Mouse (Mus musculus) intestine, embryonic 16.5 days (tissue): ENCODE results near the gene Rufy2. TPM values are rescaled to one million over a fixed set of nuclear protein-coding genes. Genes with fewer than 3 reads are reported as not detected.

Source experiments
- ATAC-seq: fragments of 200-750 bp; cut with Nextera tagmentation; 2 replicates; pipeline ENCODE4 v1.8.0; 2017; ENCODE audit warnings: moderate TSS enrichment, moderate library complexity
- H3K27ac ChIP-seq: fragments of 300-500 bp; sonication (generic); 2 replicates; pipeline ENCODE4 v1.5.1; 2014; ENCODE audit warnings: mild to moderate bottlenecking, low read length
- H3K27me3 ChIP-seq: fragments of 300-500 bp; sonication (generic); replicated peaks from 2 replicates; pipeline ENCODE4 v1.6.1; 2014; ENCODE audit warnings: low read length, control low read depth, mixed read lengths; ENCODE audit not compliant: control insufficient read depth, insufficient read depth
- H3K36me3 ChIP-seq: fragments of 300-500 bp; sonication (generic); 2 replicates; pipeline ENCODE4 v1.6.1; 2014; ENCODE audit warnings: low read length, control low read depth; ENCODE audit not compliant: control insufficient read depth, insufficient read depth
- H3K4me1 ChIP-seq: fragments of 300-500 bp; sonication (generic); 2 replicates; pipeline ENCODE4 v1.6.1; 2014; ENCODE audit warnings: low read length, control low read depth, mixed read lengths; ENCODE audit not compliant: control insufficient read depth, insufficient read depth
- H3K4me2 ChIP-seq: fragments of 300-500 bp; sonication (generic); 2 replicates; pipeline ENCODE4 v1.6.1; 2014; ENCODE audit warnings: low read depth, low read length, control low read depth
- H3K4me3 ChIP-seq: fragments of 300-500 bp; sonication (generic); 2 replicates; pipeline ENCODE4 v1.5.1; 2014; ENCODE audit warnings: mild to moderate bottlenecking, low read length
- H3K9ac ChIP-seq: fragments of 300-500 bp; sonication (generic); 2 replicates; pipeline ENCODE4 v1.6.1; 2014; ENCODE audit warnings: low read depth, low read length
- H3K9me3 ChIP-seq: fragments of 300-500 bp; sonication (generic); 2 replicates; pipeline ENCODE4 v1.6.1; 2016; ENCODE audit warnings: low read length, control low read depth; ENCODE audit not compliant: control insufficient read depth
- WGBS: fragments of 180-500 bp; shearing (Covaris S2); extraction: QIAGEN DNeasy Blood & Tissue Kit; methylation state at CpG from one replicate; pipeline ENCODE4 v1.1.7; 2014; 5-methylcytosine and 5-hydroxymethylcytosine counted together
- polyA plus RNA-seq: library from polyadenylated mRNA; unstranded; fragments of >200 nt; fragmentation: Nextera tagmentation; extraction: Ambion mirVana; gene quantifications from 2 replicates; pipeline ENCODE4 v1.2.1, GENCODE M21; 2015

Gene Rufy2
- polyA plus RNA-seq, 1 experiment from 2014 or later, result 19.6 TPM

GRCm38 (mm10) chr10:63054586-63054985 is 74.6 kb downstream of the Rufy2 start:
- Histone ChIP-seq H3K27ac (no peak overlapping the region), H3K4me3 (no peak overlapping the region), H3K36me3 (no peaks in the 10 kb centered on the region), H3K4me2 (no peak overlapping the region), H3K4me1 (peaks cover 2% of the 10 kb centered on the region), H3K9ac (no peak overlapping the region), H3K27me3 (no peaks in the 10 kb centered on the region), H3K9me3 (no peaks in the 10 kb centered on the region)
- no peak for ATAC-seq
- 68% methylated on average over 2 of the region's 2 CpGs for WGBS

- no peaks in the 10 kb centered on the region for H3K9me3 ChIP-seq
- H3K4me1 ChIP-seq, result peaks cover 6% of the 10 kb centered on the region
- H3K36me3 ChIP-seq, result no peaks in the 10 kb centered on the region
- ATAC-seq, result peak; percentile 76
- H3K4me3 ChIP-seq, result no peak overlapping the region
- H3K27me3 ChIP-seq, result no peaks in the 10 kb centered on the region
- 0 out of 2 replicates have a peak overlapping the region, but pooled peaks have one; percentile 17 for H3K4me2 ChIP-seq
- H3K9ac ChIP-seq, result no peak overlapping the region
- H3K27ac ChIP-seq, result no peak overlapping the region
- WGBS, result 31% methylated on average over 24 of the region's 24 CpGs
Measured at GRCm38 (mm10) chr10:63056966-63057750, 77.1 kb downstream of the Rufy2 start.

GRCm38 (mm10) chr10:63059862-63060261 is 79.8 kb downstream of the Rufy2 start, which contains the start of gene Pbld1:
Gene Pbld1 (plus strand): TSS chr10:63060162.
- Histone ChIP-seq H3K27me3 (no peaks in the 10 kb centered on the region), H3K4me1 (peaks cover 6% of the 10 kb centered on the region), H3K9ac (no peak within 1 kb of the TSS), H3K4me3 (no peak within 1 kb of the TSS), H3K4me2 (no peak within 1 kb of the TSS), H3K27ac (no peak within 1 kb of the TSS), H3K9me3 (no peaks in the 10 kb centered on the region), H3K36me3 (no peaks in the 10 kb centered on the region)
- ATAC-seq, result no peak
- WGBS, result 79% methylated on average over 2 of the region's 2 CpGs

- peak; percentile 26; the same call in 1 of the 2 replicates for ATAC-seq
- H3K27ac ChIP-seq, result no peak overlapping the region
- no peaks in the 10 kb centered on the region for H3K27me3 ChIP-seq
Measured at GRCm38 (mm10) chr10:63060406-63060805, 80.4 kb downstream of the Rufy2 start.

GRCm38 (mm10) chr10:63061266-63061665 is 81.2 kb downstream of the Rufy2 start:
- 0 out of 2 replicates have a peak, but pooled peaks have one; percentile 10 for ATAC-seq
- 61% methylated on average over 12 of the region's 12 CpGs for WGBS

More at GRCm38 (mm10) chr10:63060406-63060805, 80.4 kb downstream of the Rufy2 start:
- Histone ChIP-seq H3K4me2 (no peak overlapping the region), H3K9me3 (no peaks in the 10 kb centered on the region), H3K4me1 (peaks cover 6% of the 10 kb centered on the region), H3K4me3 (no peak overlapping the region), H3K36me3 (no peaks in the 10 kb centered on the region), H3K9ac (no peak overlapping the region)
- WGBS, result 51% methylated on average over 11 of the region's 11 CpGs

GRCm38 (mm10) chr10:63062696-63063095 is 82.7 kb downstream of the Rufy2 start:
- 88% methylated on average over 5 of the region's 5 CpGs for WGBS
- Histone ChIP-seq H3K9ac (no peak overlapping the region), H3K4me3 (no peak overlapping the region), H3K9me3 (no peaks in the 10 kb centered on the region), H3K36me3 (no peaks in the 10 kb centered on the region), H3K4me1 (peaks cover 7% of the 10 kb centered on the region; the same call in 1 of the 2 replicates), H3K4me2 (no peak overlapping the region), H3K27ac (no peak overlapping the region), H3K27me3 (no peaks in the 10 kb centered on the region)
- no peak for ATAC-seq

More at GRCm38 (mm10) chr10:63061266-63061665, 81.2 kb downstream of the Rufy2 start:
- no peaks in the 10 kb centered on the region for H3K27me3 ChIP-seq
- H3K4me3 ChIP-seq, result peak overlapping the region; percentile 2; the same call in 1 of the 2 replicates
- H3K36me3 ChIP-seq, result no peaks in the 10 kb centered on the region
- no peaks in the 10 kb centered on the region for H3K9me3 ChIP-seq
- H3K4me1 ChIP-seq, result peaks cover 10% of the 10 kb centered on the region
- no peak overlapping the region for H3K9ac ChIP-seq
- 0 out of 2 replicates have a peak overlapping the region, but pooled peaks have one; percentile 3 for H3K4me2 ChIP-seq
- no peak overlapping the region for H3K27ac ChIP-seq

GRCm38 (mm10) chr10:63063365-63063764 is 83.3 kb downstream of the Rufy2 start:
- H3K4me1 ChIP-seq, result peaks cover 7% of the 10 kb centered on the region; the same call in 1 of the 2 replicates
- ATAC-seq, result no peak
- H3K27me3 ChIP-seq, result no peaks in the 10 kb centered on the region
- H3K36me3 ChIP-seq, result no peaks in the 10 kb centered on the region
- H3K27ac ChIP-seq, result no peak overlapping the region
- no peaks in the 10 kb centered on the region for H3K9me3 ChIP-seq
- H3K9ac ChIP-seq, result no peak overlapping the region
- WGBS, result 84% methylated on average over 7 of the region's 7 CpGs
- H3K4me3 ChIP-seq, result no peak overlapping the region
- no peak overlapping the region for H3K4me2 ChIP-seq

- H3K4me2 ChIP-seq, result no peak overlapping the region
- no peak overlapping the region for H3K9ac ChIP-seq
- WGBS, result 82% methylated on average over 9 of the region's 9 CpGs
- no peaks in the 10 kb centered on the region for H3K27me3 ChIP-seq
- no peaks in the 10 kb centered on the region for H3K36me3 ChIP-seq
- no peak overlapping the region for H3K4me3 ChIP-seq
- no peak for ATAC-seq
- no peaks in the 10 kb centered on the region for H3K9me3 ChIP-seq
- peaks cover 7% of the 10 kb centered on the region; the same call in 1 of the 2 replicates for H3K4me1 ChIP-seq
- no peak overlapping the region for H3K27ac ChIP-seq
Measured at GRCm38 (mm10) chr10:63064516-63064915, 84.5 kb downstream of the Rufy2 start.

GRCm38 (mm10) chr10:63065561-63065960 is 85.5 kb downstream of the Rufy2 start:
- peak; percentile 9; the same call in 1 of the 2 replicates for ATAC-seq
- Histone ChIP-seq H3K36me3 (no peaks in the 10 kb centered on the region), H3K4me1 (peaks cover 7% of the 10 kb centered on the region; the same call in 1 of the 2 replicates), H3K27ac (no peak overlapping the region), H3K9me3 (no peaks in the 10 kb centered on the region), H3K27me3 (no peaks in the 10 kb centered on the region), H3K4me2 (no peak overlapping the region), H3K4me3 (no peak overlapping the region), H3K9ac (no peak overlapping the region)
- 62% methylated on average over 8 of the region's 8 CpGs for WGBS
